Mouse (Mus musculus): Measurements from ENCODE around the gene Amd1. TPM values are rescaled to one million over a fixed set of nuclear protein-coding genes. Genes with fewer than 3 reads are reported as not detected.

Amd1 gene
- polyA plus RNA-seq, 1 experiment from 2014 or later = 63.0 TPM

- Histone ChIP-seq H3K27me3 (ENCODE audit: control insufficient read depth, insufficient read depth, low read length) (no peaks in the 10 kb centered on the region), H3K9me3 (replicated peaks; ENCODE audit: control insufficient read depth, low read length) (no peaks in the 10 kb centered on the region), H3K27ac (ENCODE audit: low read length) (peak within 1 kb of the TSS; percentile 83), H3K4me1 (ENCODE audit: control insufficient read depth, insufficient read depth, low read length) (0 out of 2 replicates have a peak, but pooled peaks cover 2% of the 10 kb centered on the region), H3K36me3 (ENCODE audit: control insufficient read depth, insufficient read depth, low read length) (no peaks in the 10 kb centered on the region), H3K9ac (ENCODE audit: low read length) (no peak within 1 kb of the TSS), H3K4me3 (replicated peaks; ENCODE audit: low read length) (no peak within 1 kb of the TSS), H3K4me2 (ENCODE audit: low read depth, low read length) (0 out of 2 replicates have a peak within 1 kb of the TSS, but pooled peaks have one; percentile 5)
- 27% methylated on average over 13 of the region's 13 CpGs for WGBS
- peak; percentile 71; the same call in 1 of the 2 replicates for ATAC-seq (ENCODE audit: insufficient read depth, low FRiP score)
Measured at GRCm38 (mm10) chr10:40339351-40339964, 37.5 kb upstream of the Amd1 start, which contains the start of gene Cdk19. Cdk19 (plus strand) TSS chr10:40339564.

- 76% methylated on average over 6 of the region's 6 CpGs for WGBS
Measured at GRCm38 (mm10) chr10:40332864-40333263, 30.9 kb upstream of the Amd1 start.

GRCm38 (mm10) chr10:40330262-40330661, 28.3 kb upstream of the Amd1 start:
- Histone ChIP-seq H3K4me1 (ENCODE audit: control insufficient read depth, insufficient read depth, low read length) (0 out of 2 replicates have a peak, but pooled peaks cover 3% of the 10 kb centered on the region), H3K9ac (ENCODE audit: low read length) (no peak overlapping the region), H3K27ac (ENCODE audit: low read length) (no peak overlapping the region), H3K27me3 (ENCODE audit: control insufficient read depth, insufficient read depth, low read length) (no peaks in the 10 kb centered on the region), H3K4me3 (replicated peaks; ENCODE audit: low read length) (no peak overlapping the region), H3K9me3 (replicated peaks; ENCODE audit: control insufficient read depth, low read length) (no peaks in the 10 kb centered on the region; the same call in 1 of the 2 replicates), H3K4me2 (ENCODE audit: low read depth, low read length) (no peak overlapping the region), H3K36me3 (ENCODE audit: control insufficient read depth, insufficient read depth, low read length) (no peaks in the 10 kb centered on the region)
- no peak for ATAC-seq (ENCODE audit: insufficient read depth, low FRiP score)
- WGBS = 87% methylated on average over 1 of the region's 1 CpGs

More at GRCm38 (mm10) chr10:40332864-40333263, 30.9 kb upstream of the Amd1 start:
- no peak for ATAC-seq (ENCODE audit: insufficient read depth, low FRiP score)
- Histone ChIP-seq H3K27me3 (ENCODE audit: control insufficient read depth, insufficient read depth, low read length) (no peaks in the 10 kb centered on the region), H3K4me2 (ENCODE audit: low read depth, low read length) (no peak overlapping the region), H3K4me3 (replicated peaks; ENCODE audit: low read length) (no peak overlapping the region), H3K27ac (ENCODE audit: low read length) (no peak overlapping the region), H3K9ac (ENCODE audit: low read length) (no peak overlapping the region), H3K9me3 (replicated peaks; ENCODE audit: control insufficient read depth, low read length) (no peaks in the 10 kb centered on the region; the same call in 1 of the 2 replicates), H3K36me3 (ENCODE audit: control insufficient read depth, insufficient read depth, low read length) (no peaks in the 10 kb centered on the region), H3K4me1 (ENCODE audit: control insufficient read depth, insufficient read depth, low read length) (0 out of 2 replicates have a peak, but pooled peaks cover 3% of the 10 kb centered on the region)

- 45% methylated on average over 9 of the region's 9 CpGs for WGBS
- no peaks in the 10 kb centered on the region for H3K36me3 ChIP-seq (ENCODE audit: control insufficient read depth, insufficient read depth, low read length)
- 0 out of 2 replicates have a peak overlapping the region, but pooled peaks have one; percentile 13 for H3K4me2 ChIP-seq (ENCODE audit: low read depth, low read length)
- H3K27ac ChIP-seq (ENCODE audit: low read length) = peak overlapping the region; percentile 88
- no peaks in the 10 kb centered on the region; the same call in 1 of the 2 replicates for H3K9me3 ChIP-seq (replicated peaks; ENCODE audit: control insufficient read depth, low read length)
- H3K9ac ChIP-seq (ENCODE audit: low read length) = 0 out of 2 replicates have a peak overlapping the region, but pooled peaks have one; percentile 21
- no peaks in the 10 kb centered on the region for H3K27me3 ChIP-seq (ENCODE audit: control insufficient read depth, insufficient read depth, low read length)
- ATAC-seq (ENCODE audit: insufficient read depth, low FRiP score) = peak; percentile 97
- H3K4me1 ChIP-seq (ENCODE audit: control insufficient read depth, insufficient read depth, low read length) = 0 out of 2 replicates have a peak, but pooled peaks cover 3% of the 10 kb centered on the region
- no peak overlapping the region for H3K4me3 ChIP-seq (replicated peaks; ENCODE audit: low read length)
Measured at GRCm38 (mm10) chr10:40328004-40328551, 26.1 kb upstream of the Amd1 start.

- Histone ChIP-seq H3K9ac (ENCODE audit: low read length) (no peak overlapping the region), H3K27me3 (ENCODE audit: control insufficient read depth, insufficient read depth, low read length) (no peaks in the 10 kb centered on the region), H3K4me2 (ENCODE audit: low read depth, low read length) (no peak overlapping the region), H3K27ac (ENCODE audit: low read length) (no peak overlapping the region), H3K4me1 (ENCODE audit: control insufficient read depth, insufficient read depth, low read length) (0 out of 2 replicates have a peak, but pooled peaks cover 3% of the 10 kb centered on the region), H3K4me3 (replicated peaks; ENCODE audit: low read length) (no peak overlapping the region), H3K36me3 (ENCODE audit: control insufficient read depth, insufficient read depth, low read length) (no peaks in the 10 kb centered on the region), H3K9me3 (replicated peaks; ENCODE audit: control insufficient read depth, low read length) (0 out of 2 replicates have a peak, but pooled peaks cover 5% of the 10 kb centered on the region)
- WGBS = 83% methylated on average over 10 of the region's 10 CpGs
- no peak for ATAC-seq (ENCODE audit: insufficient read depth, low FRiP score)
Measured at GRCm38 (mm10) chr10:40320306-40320705, 18.3 kb upstream of the Amd1 start.

GRCm38 (mm10) chr10:40316841-40317585, 15.0 kb upstream of the Amd1 start:
- H3K4me1 ChIP-seq (ENCODE audit: control insufficient read depth, insufficient read depth, low read length) = peaks cover 7% of the 10 kb centered on the region; the same call in 1 of the 2 replicates
- 0 out of 2 replicates have a peak, but pooled peaks cover 5% of the 10 kb centered on the region for H3K9me3 ChIP-seq (replicated peaks; ENCODE audit: control insufficient read depth, low read length)
- H3K4me3 ChIP-seq (replicated peaks; ENCODE audit: low read length) = no peak overlapping the region
- H3K36me3 ChIP-seq (ENCODE audit: control insufficient read depth, insufficient read depth, low read length) = no peaks in the 10 kb centered on the region
- H3K9ac ChIP-seq (ENCODE audit: low read length) = no peak overlapping the region
- no peaks in the 10 kb centered on the region for H3K27me3 ChIP-seq (ENCODE audit: control insufficient read depth, insufficient read depth, low read length)
- no peak for ATAC-seq (ENCODE audit: insufficient read depth, low FRiP score)
- WGBS = 37% methylated on average over 7 of the region's 7 CpGs
- no peak overlapping the region for H3K27ac ChIP-seq (ENCODE audit: low read length)
- no peak overlapping the region for H3K4me2 ChIP-seq (ENCODE audit: low read depth, low read length)

GRCm38 (mm10) chr10:40312781-40313180, 10.8 kb upstream of the Amd1 start:
- no peaks in the 10 kb centered on the region for H3K9me3 ChIP-seq (replicated peaks; ENCODE audit: control insufficient read depth, low read length)
- WGBS = 53% methylated on average over 4 of the region's 4 CpGs
- ATAC-seq (ENCODE audit: insufficient read depth, low FRiP score) = no peak

GRCm38 (mm10) chr10:40309884-40310635, 8.1 kb upstream of the Amd1 start:
- no peak overlapping the region for H3K27ac ChIP-seq (ENCODE audit: low read length)
- no peak for ATAC-seq (ENCODE audit: insufficient read depth, low FRiP score)
- H3K4me2 ChIP-seq (ENCODE audit: low read depth, low read length) = no peak overlapping the region

More at GRCm38 (mm10) chr10:40312781-40313180, 10.8 kb upstream of the Amd1 start:
- Histone ChIP-seq H3K4me2 (ENCODE audit: low read depth, low read length) (no peak overlapping the region), H3K27ac (ENCODE audit: low read length) (no peak overlapping the region), H3K4me3 (replicated peaks; ENCODE audit: low read length) (no peak overlapping the region), H3K27me3 (ENCODE audit: control insufficient read depth, insufficient read depth, low read length) (no peaks in the 10 kb centered on the region), H3K36me3 (ENCODE audit: control insufficient read depth, insufficient read depth, low read length) (no peaks in the 10 kb centered on the region), H3K4me1 (ENCODE audit: control insufficient read depth, insufficient read depth, low read length) (peaks cover 7% of the 10 kb centered on the region; the same call in 1 of the 2 replicates), H3K9ac (ENCODE audit: low read length) (no peak overlapping the region)

More at GRCm38 (mm10) chr10:40309884-40310635, 8.1 kb upstream of the Amd1 start:
- Histone ChIP-seq H3K27me3 (ENCODE audit: control insufficient read depth, insufficient read depth, low read length) (no peaks in the 10 kb centered on the region), H3K9me3 (replicated peaks; ENCODE audit: control insufficient read depth, low read length) (0 out of 2 replicates have a peak, but pooled peaks cover 5% of the 10 kb centered on the region), H3K36me3 (ENCODE audit: control insufficient read depth, insufficient read depth, low read length) (no peaks in the 10 kb centered on the region), H3K4me3 (replicated peaks; ENCODE audit: low read length) (no peak overlapping the region), H3K9ac (ENCODE audit: low read length) (no peak overlapping the region), H3K4me1 (ENCODE audit: control insufficient read depth, insufficient read depth, low read length) (peaks cover 4% of the 10 kb centered on the region; the same call in 1 of the 2 replicates)
- WGBS = 57% methylated on average over 6 of the region's 6 CpGs
